Mouse (Mus musculus): ENCODE data around the gene Pwp1. TPM values are rescaled to one million over a fixed set of nuclear protein-coding genes. Genes with fewer than 3 reads are reported as not detected.
"Not testable (repeated sequence)": the region's sequence is repeated elsewhere in the genome, so short reads cannot be mapped to it uniquely, and the experiment has no call there.

Pwp1 gene
- 70.2 and 81.5 TPM in 2 replicates for total RNA-seq (2012; rRNA removed)
- polyA plus RNA-seq (2012; ENCODE audit: insufficient read depth in 1 of 2, insufficient read length in 2 of 2, low read depth in 1 of 2, low replicate concordance in 2 of 2, missing spikeins in 1 of 2) = 10 to 100 TPM; 75.8 to 94.4 TPM

DNA sequence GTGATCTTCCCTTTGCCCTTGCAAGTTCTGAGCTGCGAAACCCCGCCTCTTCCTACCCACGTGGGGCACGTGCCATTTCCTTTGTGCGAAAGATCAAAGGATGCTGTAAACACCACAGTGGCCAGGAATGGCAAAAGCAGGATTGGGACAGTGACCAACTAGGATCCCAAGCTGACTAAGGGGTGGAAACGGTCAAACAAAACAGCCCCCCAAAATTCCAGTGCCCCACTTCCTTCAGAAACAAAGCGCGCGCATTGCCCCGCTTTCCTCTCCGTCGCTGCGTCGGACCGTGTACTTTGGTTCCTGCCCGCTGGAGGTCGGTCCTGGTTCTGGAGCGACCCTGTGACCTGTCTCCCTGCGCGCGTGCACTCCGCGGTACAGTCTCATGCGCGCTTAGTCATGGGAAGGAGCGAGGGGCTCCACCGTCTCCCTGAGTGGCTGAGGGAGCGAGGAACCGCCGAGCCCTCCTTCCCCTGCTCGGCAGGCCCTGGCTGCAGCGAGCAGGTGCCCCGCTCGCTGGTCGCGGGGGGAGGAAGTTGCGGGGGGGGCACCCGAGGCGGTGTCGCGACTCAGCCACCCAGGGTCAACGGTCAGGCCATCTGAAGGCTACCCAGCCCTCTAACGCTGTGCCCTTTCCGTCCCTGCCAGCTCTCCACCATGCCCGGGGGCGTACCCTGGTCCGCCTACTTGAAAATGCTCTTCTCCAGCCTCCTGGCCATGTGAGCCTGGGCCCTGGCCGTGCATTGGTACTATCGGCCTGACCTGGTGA, at the start of gene Pwp1:
Pwp1 (plus strand) TSS at position 410 of the 769 bp plus-strand sequence.
- peak within 1 kb of the TSS; percentile 69 for H3K9ac ChIP-seq (ENCODE audit: control insufficient read depth, low read depth, low read length, poor library complexity, severe bottlenecking)
- H3K79me2 ChIP-seq (ENCODE audit: control insufficient read depth, insufficient read depth, low read length, poor library complexity); H3K27me3 ChIP-seq (ENCODE audit: control insufficient read depth in 1 of 2, insufficient read depth in 2 of 2, low read length in 2 of 2); H3K9me3 ChIP-seq (replicated peaks; ENCODE audit: insufficient read depth, low read length); H3K27ac ChIP-seq (ENCODE audit: control insufficient read depth, low read depth, low read length); H3K4me1 ChIP-seq (ENCODE audit: control insufficient read depth in 1 of 2, insufficient read depth in 2 of 2, low read length in 2 of 2); H3K36me3 ChIP-seq (ENCODE audit: control insufficient read depth in 1 of 2, insufficient read depth in 2 of 2, low read length in 2 of 2): not testable (repeated sequence)
- peak within 1 kb of the TSS; percentile 51 to 53; a peak in 3 of 4 replicates for H3K4me3 ChIP-seq (ENCODE audit: control insufficient read depth in 1 of 2, insufficient read depth in 1 of 2, low read depth in 2 of 2, low read length in 2 of 2)
- DNase-seq (ENCODE audit: low read depth, low spot score) = peak; percentile 50
- 0 out of 2 replicates have a peak, but pooled peaks have one; percentile 23 for TF ChIP-seq NRF1 (IDR thresholded peaks at IDR 0.05; ENCODE audit: insufficient read depth, low read depth, low read length, poor library complexity, severe bottlenecking)

DNA sequence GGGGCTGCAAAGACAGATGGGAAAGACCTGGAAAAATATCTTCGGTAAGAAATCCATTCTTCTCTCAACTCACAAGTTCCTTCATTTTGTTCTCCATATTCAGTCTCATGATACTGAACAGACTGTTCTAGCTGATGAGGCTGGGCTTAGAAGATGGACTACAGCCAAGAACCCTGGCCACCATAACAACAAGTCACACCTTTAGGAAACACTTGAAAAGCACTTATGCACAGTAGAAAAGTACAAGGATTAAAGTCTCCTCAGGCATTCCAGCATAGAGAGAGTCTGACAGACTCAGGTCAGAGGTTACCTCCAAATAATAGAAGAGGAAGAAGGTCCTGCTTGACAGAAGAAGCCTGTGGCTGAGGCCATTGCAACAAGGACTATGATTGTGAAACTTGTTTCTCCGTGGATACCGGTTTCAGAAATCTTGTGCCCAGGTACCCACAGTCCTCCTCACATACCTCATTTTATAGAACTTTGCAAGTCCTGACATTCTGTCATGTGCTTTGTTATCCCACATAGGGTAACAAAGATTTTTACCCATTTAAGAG, 7.1 kb upstream of the Pwp1 start:
- not testable (repeated sequence) for H3K79me2 ChIP-seq (ENCODE audit: control insufficient read depth, insufficient read depth, low read length, poor library complexity); H3K27me3 ChIP-seq (ENCODE audit: control insufficient read depth in 1 of 2, insufficient read depth in 2 of 2, low read length in 2 of 2); DNase-seq (ENCODE audit: low read depth, low spot score); H3K36me3 ChIP-seq (ENCODE audit: control insufficient read depth in 1 of 2, insufficient read depth in 2 of 2, low read length in 2 of 2); H3K4me1 ChIP-seq (ENCODE audit: control insufficient read depth in 1 of 2, insufficient read depth in 2 of 2, low read length in 2 of 2); H3K4me3 ChIP-seq (ENCODE audit: control insufficient read depth in 1 of 2, insufficient read depth in 1 of 2, low read depth in 2 of 2, low read length in 2 of 2); H3K27ac ChIP-seq (ENCODE audit: control insufficient read depth, low read depth, low read length); H3K9me3 ChIP-seq (replicated peaks; ENCODE audit: insufficient read depth, low read length); H3K9ac ChIP-seq (ENCODE audit: control insufficient read depth, low read depth, low read length, poor library complexity, severe bottlenecking)

DNA sequence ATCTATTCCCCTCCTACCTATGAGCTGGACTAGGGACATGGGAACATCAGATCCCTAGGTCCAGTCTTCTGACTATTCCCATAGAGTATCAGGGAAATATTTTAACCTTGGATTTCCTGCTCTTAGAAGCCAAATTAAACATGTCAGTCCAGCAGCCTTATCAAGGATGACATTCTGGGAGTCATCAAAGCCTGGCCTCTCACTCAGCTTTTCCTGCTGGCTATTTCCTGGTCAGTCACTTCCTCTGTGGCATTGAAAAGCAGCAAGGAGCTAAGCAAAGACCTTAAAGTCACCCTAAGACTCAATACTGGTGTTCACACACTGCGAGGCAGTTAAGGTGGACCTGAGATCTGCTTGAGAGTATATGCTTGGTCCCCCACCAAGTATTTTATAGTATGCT, 5.5 kb upstream of the Pwp1 start:
- not testable (repeated sequence) for H3K27ac ChIP-seq (ENCODE audit: control insufficient read depth, low read depth, low read length); H3K4me1 ChIP-seq (ENCODE audit: control insufficient read depth in 1 of 2, insufficient read depth in 2 of 2, low read length in 2 of 2); H3K4me3 ChIP-seq (ENCODE audit: control insufficient read depth in 1 of 2, insufficient read depth in 1 of 2, low read depth in 2 of 2, low read length in 2 of 2); H3K9me3 ChIP-seq (replicated peaks; ENCODE audit: insufficient read depth, low read length); H3K27me3 ChIP-seq (ENCODE audit: control insufficient read depth in 1 of 2, insufficient read depth in 2 of 2, low read length in 2 of 2); H3K36me3 ChIP-seq (ENCODE audit: control insufficient read depth in 1 of 2, insufficient read depth in 2 of 2, low read length in 2 of 2); DNase-seq (ENCODE audit: low read depth, low spot score); H3K9ac ChIP-seq (ENCODE audit: control insufficient read depth, low read depth, low read length, poor library complexity, severe bottlenecking); H3K79me2 ChIP-seq (ENCODE audit: control insufficient read depth, insufficient read depth, low read length, poor library complexity)

DNA sequence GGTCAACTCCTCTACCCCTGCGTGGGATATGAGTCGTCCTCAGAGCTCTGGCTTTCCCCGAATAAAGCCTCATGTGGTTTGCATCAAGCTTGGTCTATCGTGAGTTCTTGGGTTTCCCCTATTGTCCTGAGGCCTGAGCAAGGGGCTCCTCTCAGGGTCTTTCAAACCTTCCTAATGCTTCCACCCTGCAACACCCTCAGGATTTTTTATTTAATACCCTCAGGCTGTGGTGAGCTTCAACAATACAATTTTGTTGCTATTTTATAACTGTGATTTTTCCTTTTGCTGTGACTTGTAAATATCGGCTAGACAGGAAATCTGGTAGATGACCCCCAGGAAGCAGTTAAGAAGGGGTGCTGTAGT, 591 bp upstream of the Pwp1 start:
- not testable (repeated sequence) for DNase-seq (ENCODE audit: low read depth, low spot score); H3K27me3 ChIP-seq (ENCODE audit: control insufficient read depth in 1 of 2, insufficient read depth in 2 of 2, low read length in 2 of 2); H3K36me3 ChIP-seq (ENCODE audit: control insufficient read depth in 1 of 2, insufficient read depth in 2 of 2, low read length in 2 of 2); H3K9ac ChIP-seq (ENCODE audit: control insufficient read depth, low read depth, low read length, poor library complexity, severe bottlenecking); H3K4me3 ChIP-seq (ENCODE audit: control insufficient read depth in 1 of 2, insufficient read depth in 1 of 2, low read depth in 2 of 2, low read length in 2 of 2); H3K9me3 ChIP-seq (replicated peaks; ENCODE audit: insufficient read depth, low read length); H3K79me2 ChIP-seq (ENCODE audit: control insufficient read depth, insufficient read depth, low read length, poor library complexity); H3K27ac ChIP-seq (ENCODE audit: control insufficient read depth, low read depth, low read length); H3K4me1 ChIP-seq (ENCODE audit: control insufficient read depth in 1 of 2, insufficient read depth in 2 of 2, low read length in 2 of 2)

Data from MEL (cell line).